Mouse (Mus musculus) embryonic facial prominence, embryonic 14.5 days (tissue): ENCODE measurements at regions not wholly inside any gene's neighbourhood (a gene's known extent, or its start where the extent isn't known, plus 50 kb on each side); places are given as distances from the start of the nearest gene placed in this dataset.

Source experiments
- ATAC-seq: fragments of 200-750 bp; cut with Nextera tagmentation; 2 replicates; pipeline ENCODE4 v1.8.0; 2017; ENCODE audit warnings: low read depth, moderate number of reproducible peaks, moderate TSS enrichment
- DNase-seq: peaks from one replicate; pipeline ENCODE4 v3.0.0-alpha.2; 2015; ENCODE audit warnings: low spot score
- H3K27ac ChIP-seq: fragments of 300-500 bp; sonication (generic); replicated peaks from 2 replicates; pipeline ENCODE4 v1.5.1; 2014; ENCODE audit warnings: low read depth, mild to moderate bottlenecking, low read length, moderate library complexity
- H3K27me3 ChIP-seq: fragments of 300-500 bp; sonication (generic); replicated peaks from 2 replicates; pipeline ENCODE4 v1.6.1; 2014; ENCODE audit warnings: low read length; ENCODE audit not compliant: control insufficient read depth, insufficient read depth
- H3K36me3 ChIP-seq: fragments of 300-500 bp; sonication (generic); 2 replicates; pipeline ENCODE4 v1.6.1; 2014; ENCODE audit warnings: low read length, mixed read lengths; ENCODE audit not compliant: control insufficient read depth, insufficient read depth
- H3K4me1 ChIP-seq: fragments of 300-500 bp; sonication (generic); 2 replicates; pipeline ENCODE4 v1.6.1; 2014; ENCODE audit warnings: antibody characterized with exemption, low read length; ENCODE audit not compliant: control insufficient read depth, insufficient read depth
- H3K4me2 ChIP-seq: fragments of 300-500 bp; sonication (generic); 2 replicates; pipeline ENCODE4 v1.6.1; 2014; ENCODE audit warnings: low read depth, mild to moderate bottlenecking, low read length, moderate library complexity, mixed read lengths
- H3K4me3 ChIP-seq: fragments of 300-500 bp; sonication (generic); 2 replicates; pipeline ENCODE4 v1.5.1; 2014; ENCODE audit warnings: low read depth, mild to moderate bottlenecking, low read length
- H3K9ac ChIP-seq: fragments of 300-500 bp; sonication (generic); 2 replicates; pipeline ENCODE4 v1.6.1; 2014; ENCODE audit warnings: low read depth, mild to moderate bottlenecking, low read length, moderate library complexity, mixed read lengths
- H3K9me3 ChIP-seq: fragments of 300-500 bp; sonication (generic); 2 replicates; pipeline ENCODE4 v1.6.1; 2016; ENCODE audit warnings: low read length; ENCODE audit not compliant: control insufficient read depth
- WGBS: fragments of 180-500 bp; shearing (Covaris S2); extraction: QIAGEN DNeasy Blood & Tissue Kit; methylation state at CpG from one replicate; pipeline ENCODE4 v1.1.7; 2014; 5-methylcytosine and 5-hydroxymethylcytosine counted together

DNA sequence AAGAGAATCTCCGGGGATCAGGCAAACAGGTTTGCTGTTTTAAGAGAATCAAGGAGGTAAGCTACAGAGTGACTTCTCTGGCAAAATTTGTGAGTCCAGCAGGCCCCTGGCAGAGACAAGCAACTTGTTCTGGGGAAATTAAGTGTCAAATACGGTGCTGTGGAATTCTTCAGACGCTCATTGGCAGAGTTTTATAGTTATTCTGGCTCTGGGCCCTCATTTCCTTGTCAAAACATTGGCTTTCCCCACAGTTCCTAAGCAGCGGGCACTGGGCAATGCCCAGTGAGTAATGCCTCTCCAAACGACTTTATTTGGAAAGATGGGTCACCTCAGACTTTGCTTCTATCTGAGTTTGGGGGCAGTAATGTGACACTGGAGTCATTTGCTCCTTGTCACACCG, 180.1 kb upstream of the Vstm2b start:
- H3K9me3 ChIP-seq, result no peaks in the 10 kb centered on the region
- peak; percentile 12 for DNase-seq
- ATAC-seq, result no peak
- no peak overlapping the region for H3K9ac ChIP-seq
- 60% methylated on average over 6 of the region's 6 CpGs for WGBS
- no peaks in the 10 kb centered on the region for H3K27me3 ChIP-seq
- no peaks in the 10 kb centered on the region for H3K36me3 ChIP-seq
- H3K4me1 ChIP-seq, result no peaks in the 10 kb centered on the region
- no peak overlapping the region for H3K4me3 ChIP-seq
- H3K27ac ChIP-seq, result no peak overlapping the region
- no peak overlapping the region for H3K4me2 ChIP-seq

DNA sequence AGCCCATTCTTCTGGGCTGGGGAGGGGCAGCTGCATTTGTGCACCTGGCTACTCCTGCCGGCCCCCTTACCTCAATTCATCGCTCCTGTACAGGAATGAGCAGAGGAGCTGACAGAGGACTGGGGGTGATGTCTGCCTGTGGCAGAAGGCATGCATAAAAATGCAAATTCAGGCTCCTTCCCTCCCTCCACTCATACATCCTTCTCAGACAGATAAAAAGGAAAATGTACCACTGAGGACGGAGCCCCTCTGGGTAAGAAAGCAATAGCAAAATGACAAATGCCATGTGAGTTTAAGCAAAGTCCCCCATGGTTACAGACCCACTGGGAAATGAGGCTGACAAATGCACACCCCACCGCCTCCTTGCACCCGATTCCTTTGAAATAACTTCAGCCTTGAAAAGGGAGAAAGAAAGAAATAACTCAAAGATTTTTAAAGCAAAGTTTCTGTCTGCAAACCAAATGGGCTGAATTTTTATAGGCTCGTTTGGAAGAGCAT, 161.1 kb upstream of the Vstm2b start:
- H3K9ac ChIP-seq, result no peak overlapping the region
- no peak overlapping the region for H3K27ac ChIP-seq
- H3K27me3 ChIP-seq, result no peaks in the 10 kb centered on the region
- ATAC-seq (no peak), DNase-seq (no peak)
- H3K4me3 ChIP-seq, result no peak overlapping the region
- no peaks in the 10 kb centered on the region for H3K9me3 ChIP-seq
- no peaks in the 10 kb centered on the region for H3K4me1 ChIP-seq
- no peaks in the 10 kb centered on the region for H3K36me3 ChIP-seq
- H3K4me2 ChIP-seq, result no peak overlapping the region
- WGBS, result 53% methylated on average over 6 of the region's 6 CpGs

DNA sequence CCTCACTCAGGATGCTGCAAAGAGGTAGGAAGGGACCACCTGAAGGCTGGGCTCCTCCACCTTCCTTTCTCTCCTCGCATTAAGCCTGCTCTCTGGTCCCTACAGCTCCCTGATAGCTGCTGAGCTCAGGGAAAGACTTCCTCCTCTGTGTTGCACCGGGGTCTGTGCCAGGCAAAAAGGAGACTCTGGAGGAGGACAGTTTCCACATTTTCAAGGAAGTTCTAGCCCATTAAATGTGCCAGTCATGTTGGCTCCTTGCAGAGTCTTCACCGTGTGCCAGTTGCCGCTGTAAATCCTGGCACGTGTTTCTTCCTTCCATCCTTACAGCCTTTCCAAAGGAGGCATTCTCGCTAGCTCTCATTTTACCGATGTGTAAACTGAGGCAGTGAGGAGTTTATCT, 160.6 kb upstream of the Vstm2b start:
- H3K9ac ChIP-seq, result no peak overlapping the region
- no peaks in the 10 kb centered on the region for H3K27me3 ChIP-seq
- no peaks in the 10 kb centered on the region for H3K9me3 ChIP-seq
- ATAC-seq (no peak), DNase-seq (no peak)
- no peak overlapping the region for H3K4me3 ChIP-seq
- no peak overlapping the region for H3K27ac ChIP-seq
- H3K36me3 ChIP-seq, result no peaks in the 10 kb centered on the region
- H3K4me1 ChIP-seq, result no peaks in the 10 kb centered on the region
- H3K4me2 ChIP-seq, result no peak overlapping the region
- WGBS, result 77% methylated on average over 7 of the region's 7 CpGs

DNA sequence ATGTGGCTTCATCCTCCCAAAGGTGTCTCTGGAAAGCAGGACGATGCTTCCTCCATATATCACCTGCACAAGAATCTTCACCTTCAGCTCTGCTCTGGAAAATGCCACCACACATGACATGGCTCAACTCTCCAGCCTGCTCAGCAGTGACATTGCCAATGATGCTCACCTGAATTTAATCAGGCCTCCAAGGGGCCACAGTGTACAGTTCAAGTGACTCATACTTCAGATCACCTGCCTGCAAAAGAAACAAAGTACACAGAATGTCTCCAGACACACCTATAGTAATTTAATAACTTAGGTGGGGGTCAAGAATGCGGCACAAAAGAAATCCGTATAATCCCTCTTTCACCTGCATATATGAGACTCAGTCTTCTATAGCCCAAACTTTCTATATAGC, 160.0 kb upstream of the Vstm2b start:
- Histone ChIP-seq H3K36me3 (no peaks in the 10 kb centered on the region), H3K9me3 (no peaks in the 10 kb centered on the region), H3K4me1 (no peaks in the 10 kb centered on the region), H3K4me2 (no peak overlapping the region), H3K4me3 (no peak overlapping the region), H3K27me3 (no peaks in the 10 kb centered on the region), H3K9ac (no peak overlapping the region), H3K27ac (no peak overlapping the region)
- WGBS, result 85% methylated on average over 3 of the region's 3 CpGs
- no peak for ATAC-seq
- no peak for DNase-seq

DNA sequence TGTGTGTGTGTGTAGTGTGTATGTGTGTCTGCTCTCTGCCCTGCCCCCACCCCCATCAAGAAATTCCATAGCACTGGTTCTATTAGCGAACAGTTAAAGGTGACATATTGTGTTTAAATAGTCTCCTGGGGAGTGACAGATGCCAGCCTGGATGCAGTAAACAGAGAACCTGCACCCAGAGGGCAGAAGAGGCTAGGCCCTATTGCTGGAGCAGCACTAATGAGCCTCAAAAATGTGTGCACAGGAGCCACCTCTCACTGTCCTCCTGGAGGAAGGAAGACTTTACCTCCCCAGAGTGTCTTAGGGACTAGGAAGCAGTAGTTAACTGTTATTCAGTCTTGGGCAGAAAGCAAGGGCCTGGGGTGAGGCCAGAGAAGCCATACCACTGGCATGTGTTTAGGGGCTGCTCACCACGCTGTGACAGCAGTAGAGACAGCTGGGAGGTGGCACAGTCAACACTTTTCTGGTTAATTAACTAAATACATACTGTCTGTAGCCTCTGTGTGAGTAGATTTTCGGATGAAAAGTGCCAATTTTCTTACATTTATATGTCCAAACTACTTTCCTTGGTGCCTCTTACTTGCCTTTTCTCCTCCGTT, 155.5 kb upstream of the Vstm2b start:
- H3K9me3 ChIP-seq, result no peaks in the 10 kb centered on the region
- no peaks in the 10 kb centered on the region for H3K27me3 ChIP-seq
- H3K4me3 ChIP-seq, result no peak overlapping the region
- H3K4me1 ChIP-seq, result no peaks in the 10 kb centered on the region
- DNase-seq, result no peak
- ATAC-seq, result no peak
- H3K4me2 ChIP-seq, result no peak overlapping the region
- H3K9ac ChIP-seq, result no peak overlapping the region
- WGBS, result 61% methylated on average over 4 of the region's 4 CpGs
- no peak overlapping the region for H3K27ac ChIP-seq
- H3K36me3 ChIP-seq, result no peaks in the 10 kb centered on the region

DNA sequence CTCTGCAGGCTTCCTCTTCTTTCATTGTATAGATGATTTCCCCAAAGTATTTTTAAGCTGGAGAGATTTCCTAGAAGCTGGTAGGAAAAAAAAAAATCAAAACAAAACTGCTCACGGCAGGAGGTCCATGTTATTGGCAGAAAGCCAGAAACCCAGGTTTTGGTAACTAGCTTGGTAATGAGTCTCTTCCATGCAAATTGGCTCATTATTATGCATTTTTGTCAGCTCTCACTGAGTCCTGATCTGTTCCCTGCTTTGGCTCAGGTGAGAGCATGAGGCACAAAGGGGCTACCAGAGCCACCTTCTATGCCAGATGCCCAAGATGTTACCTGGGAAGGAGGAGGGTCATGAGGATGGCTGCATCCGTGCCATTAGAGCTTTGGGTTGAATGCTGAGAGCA, 146.3 kb upstream of the Vstm2b start:
- DNase-seq (peak; percentile 5), ATAC-seq (no peak)
- H3K27me3 ChIP-seq, result no peaks in the 10 kb centered on the region

DNA sequence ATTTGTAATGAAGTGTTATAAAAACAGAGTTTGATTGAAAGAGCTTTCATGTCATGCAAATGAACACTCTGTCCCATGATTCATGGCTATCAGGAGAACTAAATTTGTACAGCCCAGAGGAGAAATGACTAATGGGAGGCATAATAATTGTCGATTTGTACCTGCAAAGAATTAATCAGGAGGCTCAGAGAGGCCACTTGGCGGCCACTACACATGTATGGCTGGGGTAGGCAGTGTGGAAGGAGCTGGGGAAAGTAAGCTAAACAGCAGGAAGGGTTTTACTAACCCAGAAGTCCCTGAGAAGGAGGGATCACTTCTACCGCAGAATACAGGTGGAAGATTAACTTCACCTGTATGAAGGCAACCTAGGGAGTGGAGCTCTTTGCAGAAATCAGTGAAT, 145.9 kb upstream of the Vstm2b start:
- H3K27ac ChIP-seq, result no peak overlapping the region
- no peak overlapping the region for H3K9ac ChIP-seq
- H3K4me3 ChIP-seq, result no peak overlapping the region
- no peaks in the 10 kb centered on the region for H3K36me3 ChIP-seq
- no peaks in the 10 kb centered on the region for H3K9me3 ChIP-seq
- no peak for DNase-seq
- no peaks in the 10 kb centered on the region for H3K27me3 ChIP-seq
- no peak for ATAC-seq
- H3K4me2 ChIP-seq, result no peak overlapping the region
- 61% methylated on average over 3 of the region's 3 CpGs for WGBS
- H3K4me1 ChIP-seq, result no peaks in the 10 kb centered on the region

More for the DNA sequence above, 146.3 kb upstream of the Vstm2b start:
- H3K36me3 ChIP-seq, result no peaks in the 10 kb centered on the region
- WGBS, result 36% methylated on average over 2 of the region's 2 CpGs
- no peaks in the 10 kb centered on the region for H3K4me1 ChIP-seq
- no peak overlapping the region for H3K27ac ChIP-seq
- H3K4me2 ChIP-seq, result no peak overlapping the region
- H3K4me3 ChIP-seq, result no peak overlapping the region
- no peaks in the 10 kb centered on the region for H3K9me3 ChIP-seq
- H3K9ac ChIP-seq, result no peak overlapping the region

DNA sequence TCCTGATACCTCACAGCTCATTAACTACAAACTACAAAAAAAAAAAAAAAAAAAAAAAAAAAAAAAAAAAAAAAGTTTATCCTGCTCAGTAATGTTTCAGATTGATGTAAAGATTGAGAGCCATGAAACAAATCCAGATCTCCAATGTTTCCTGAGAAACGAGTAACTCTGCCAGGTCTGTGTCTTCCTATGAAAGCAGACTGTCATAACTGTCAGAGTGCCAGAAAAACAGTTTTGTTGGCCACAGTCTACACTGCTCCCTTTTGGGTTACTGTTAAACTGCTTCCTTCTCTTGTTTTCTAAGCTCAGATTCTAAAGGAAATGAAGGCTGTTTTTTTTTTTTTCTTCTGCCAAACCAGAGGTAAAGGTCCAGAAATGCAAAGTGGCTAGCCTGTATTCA, 144.6 kb upstream of the Vstm2b start:
- Histone ChIP-seq H3K9me3 (no peaks in the 10 kb centered on the region), H3K4me2 (no peak overlapping the region), H3K9ac (no peak overlapping the region), H3K27ac (no peak overlapping the region), H3K27me3 (no peaks in the 10 kb centered on the region), H3K36me3 (no peaks in the 10 kb centered on the region), H3K4me3 (no peak overlapping the region), H3K4me1 (no peaks in the 10 kb centered on the region)
- 35% methylated on average over 1 of the region's 1 CpGs for WGBS
- no peak for ATAC-seq
- DNase-seq, result no peak

DNA sequence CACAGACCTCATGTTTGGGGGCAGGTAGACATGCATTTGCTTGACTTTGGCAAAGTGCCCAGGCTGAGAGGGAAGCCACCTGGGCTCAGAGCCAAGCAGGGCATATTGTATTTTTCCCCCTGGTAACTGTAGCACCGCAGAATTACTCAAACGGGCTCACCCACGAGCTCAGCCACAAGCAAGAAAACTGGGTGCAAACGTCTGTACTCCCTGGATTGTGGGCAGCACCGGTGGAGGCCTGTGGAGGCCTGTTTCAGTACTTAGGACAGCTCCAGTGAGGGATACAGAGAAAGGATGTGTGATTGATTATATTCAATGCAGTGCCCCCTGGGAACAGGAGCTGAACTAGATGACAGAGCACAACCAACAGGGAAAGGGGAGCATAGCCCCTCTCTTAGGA, 135.6 kb upstream of the Vstm2b start:
- Histone ChIP-seq H3K9me3 (no peaks in the 10 kb centered on the region), H3K4me2 (no peak overlapping the region), H3K27ac (no peak overlapping the region), H3K27me3 (no peaks in the 10 kb centered on the region), H3K4me3 (no peak overlapping the region), H3K36me3 (no peaks in the 10 kb centered on the region), H3K4me1 (no peaks in the 10 kb centered on the region), H3K9ac (no peak overlapping the region)
- WGBS, result 6% methylated on average over 5 of the region's 5 CpGs
- peak; percentile 81 for DNase-seq
- peak; percentile 80 for ATAC-seq
